In genomic region chr7:142505942-142506341, GRCm38 (mm10) we compare ENCODE assay signal across 11 mouse cellular contexts. TPM values are rescaled to one million over a fixed set of nuclear protein-coding genes. Genes with fewer than 3 reads are reported as not detected.
DNase-seq lines count a peak whose midpoint lies in the region; ATAC-seq and TF ChIP-seq lines count a peak whose summit lies in the region.
"Had no signal": no experiment of that assay in that cellular context is flagged by ENCODE, and none has a peak within 500 bp of the region (broad histone marks: within the 10 kb centered on the region; RNA-seq: fewer than 3 reads in every experiment).

No protein-coding gene starts in this region.

- intact Hi-C loops in gastrocnemius, adult 2 months (cut with DNase I): no loop called here

- no peaks in the 10 kb centered on the region for H3K27me3 ChIP-seq in intestine, embryonic 16.5 days (replicated peaks; ENCODE audit: control insufficient read depth, insufficient read depth, low read length)
- H3K27me3 ChIP-seq in stomach, embryonic 16.5 days (ENCODE audit: control insufficient read depth, insufficient read depth, low read length): no peaks in the 10 kb centered on the region

- H3K36me3 ChIP-seq in intestine, embryonic 16.5 days (ENCODE audit: control insufficient read depth, insufficient read depth, low read length): no peaks in the 10 kb centered on the region
- H3K36me3 ChIP-seq in stomach, embryonic 16.5 days (ENCODE audit: control insufficient read depth, insufficient read depth, low read length): no peaks in the 10 kb centered on the region

- peak; percentile 18; the same call in 1 of the 2 replicates for ATAC-seq in intestine, embryonic 16.5 days
- peak; percentile 31; the same call in 1 of the 2 replicates for ATAC-seq in stomach, embryonic 16.5 days (ENCODE audit: insufficient read depth, low FRiP score)

- H3K4me1 ChIP-seq in intestine, embryonic 16.5 days (ENCODE audit: control insufficient read depth, insufficient read depth, low read length): peaks cover 24% of the 10 kb centered on the region
- H3K4me1 ChIP-seq in stomach, embryonic 16.5 days (ENCODE audit: control insufficient read depth, insufficient read depth, low read length): peaks cover 32% of the 10 kb centered on the region

- no peak for TF ChIP-seq CTCF in gastrocnemius, adult 2 months (IDR thresholded peaks at IDR 0.05)

- peak; percentile 82 for DNase-seq in gastrocnemius, adult 2 months
- DNase-seq in gastrocnemius, postnatal 4 days (ENCODE audit: low spot score in 2 of 2): no peak
- peak; percentile 26 for DNase-seq in retina, postnatal 1 day
- DNase-seq in retina, embryonic 14.5 days (ENCODE audit: low spot score): no peak
- DNase-seq in right cerebral cortex, postnatal 10 days (ENCODE audit: low spot score in 2 of 2): no peak
- DNase-seq in thymus, postnatal 10 days (ENCODE audit: low spot score in 2 of 2): no peak
- DNase-seq: cerebellum, postnatal 36 days; right cerebral cortex, postnatal 25 days had no signal

- peak overlapping the region; percentile 98 for H3K27ac ChIP-seq in gastrocnemius, adult 2 months
- peak overlapping the region; percentile 48; the same call in 1 of the 2 replicates for H3K27ac ChIP-seq in intestine, embryonic 16.5 days (ENCODE audit: low read length)
- no peak overlapping the region; the same call in none of the 2 replicates for H3K27ac ChIP-seq in stomach, embryonic 16.5 days (ENCODE audit: low read length)
- H3K27ac ChIP-seq: macrophage had no signal

- no peak overlapping the region for H3K4me2 ChIP-seq in intestine, embryonic 16.5 days (ENCODE audit: low read depth, low read length)
- no peak overlapping the region for H3K4me2 ChIP-seq in stomach, embryonic 16.5 days (ENCODE audit: low read depth, low read length)

- H3K9me3 ChIP-seq in intestine, embryonic 16.5 days (ENCODE audit: control insufficient read depth, low read length): no peaks in the 10 kb centered on the region
- no peaks in the 10 kb centered on the region for H3K9me3 ChIP-seq in stomach, embryonic 16.5 days (replicated peaks; ENCODE audit: control insufficient read depth, low read length)

- peak overlapping the region; percentile 86 for H3K4me3 ChIP-seq in gastrocnemius, adult 2 months
- no peak overlapping the region for H3K4me3 ChIP-seq in intestine, embryonic 16.5 days (ENCODE audit: low read length)
- no peak overlapping the region for H3K4me3 ChIP-seq in stomach, embryonic 16.5 days (replicated peaks; ENCODE audit: low read length)

- 43% methylated on average over 2 of the region's 2 CpGs for WGBS in intestine, embryonic 16.5 days
- WGBS in stomach, embryonic 16.5 days: 23% methylated on average over 2 of the region's 2 CpGs

- H3K9ac ChIP-seq in intestine, embryonic 16.5 days (ENCODE audit: low read depth, low read length): 0 out of 2 replicates have a peak overlapping the region, but pooled peaks have one; percentile 20
- peak overlapping the region; percentile 48; the same call in 1 of the 2 replicates for H3K9ac ChIP-seq in stomach, embryonic 16.5 days (ENCODE audit: low read length)

RNA-seq across cellular contexts. Expression of gene Tnnt3, which starts 7.3 kb away (rescaled TPM):
- over 10,000 TPM; 28,899 to 38,022 TPM for total RNA-seq in gastrocnemius, adult 2 months (2021)
- total RNA-seq in gastrocnemius, postnatal 4 days (2021): over 10,000 TPM in 1 of 2 experiments, 1,000 to 10,000 TPM in 1; 9,881 to 10,830 TPM
- 2.1 and 3.2 TPM in 2 replicates for polyA plus RNA-seq in intestine, embryonic 16.5 days (2015; fragmentation: Nextera tagmentation; extraction: Ambion mirVana)
- 12.0 and 208 TPM in 2 replicates for polyA plus RNA-seq in stomach, embryonic 16.5 days (2015; fragmentation: Nextera tagmentation; extraction: Ambion mirVana)
- polyA plus RNA-seq: macrophage had no signal

RNA-seq across cellular contexts. Expression of gene Mrpl23, which starts 26.5 kb away (rescaled TPM):
- total RNA-seq in gastrocnemius, adult 2 months (2021): 1 to 10 TPM in 1 of 2 experiments, under 1 TPM in 1; 0.89 to 1.4 TPM
- 1 to 10 TPM; 6.3 to 9.4 TPM for total RNA-seq in gastrocnemius, postnatal 4 days (2021)
- 50.3 and 58.1 TPM in 2 replicates for polyA plus RNA-seq in intestine, embryonic 16.5 days (2015; fragmentation: Nextera tagmentation; extraction: Ambion mirVana)
- polyA plus RNA-seq in stomach, embryonic 16.5 days (2015; fragmentation: Nextera tagmentation; extraction: Ambion mirVana): 16.2 and 30.7 TPM in 2 replicates

RNA-seq across cellular contexts. Expression of gene Lsp1, which starts 45.3 kb away (rescaled TPM):
- 10 to 100 TPM; 25.8 to 47.3 TPM for total RNA-seq in gastrocnemius, adult 2 months (2021)
- total RNA-seq in gastrocnemius, postnatal 4 days (2021): 10 to 100 TPM; 26.3 to 28.7 TPM
- polyA plus RNA-seq in intestine, embryonic 16.5 days (2015; fragmentation: Nextera tagmentation; extraction: Ambion mirVana): 125 and 134 TPM in 2 replicates
- 216 and 235 TPM in 2 replicates for polyA plus RNA-seq in stomach, embryonic 16.5 days (2015; fragmentation: Nextera tagmentation; extraction: Ambion mirVana)

Comparison
In these comparisons a context has a peak if more than half of its experiments do, and no peak if none do; other contexts are left out.
1. DNase-seq: peak in gastrocnemius, adult 2 months (single experiment) and retina, postnatal 1 day (single experiment); none in gastrocnemius, postnatal 4 days (0 of 2), retina, embryonic 14.5 days (single experiment), right cerebral cortex, postnatal 10 days (0 of 2) and thymus, postnatal 10 days (0 of 2).